Mouse (Mus musculus): Measurements from ENCODE around the gene Trim66. TPM values are rescaled to one million over a fixed set of nuclear protein-coding genes. Genes with fewer than 3 reads are reported as not detected.

The Trim66 gene
- polyA plus RNA-seq, 1 experiment from 2014 or later, result 0.01 TPM

Small RNA genes within 50 kb of the gene (microRNA-seq; reads per million reads assigned to microRNA genes)
- gene Gm47284, result not detected

Other genes starting within 250 kb of the Trim66 start
- gene Stk33, start 69.1 kb downstream of the Trim66 start, polyA plus RNA-seq (2015; fragmentation: Nextera tagmentation; extraction: Ambion mirVana), result 0.28 and 0.51 TPM in 2 replicates
- gene Rpl27a, start 11.0 kb upstream of the Trim66 start, polyA plus RNA-seq (2015; fragmentation: Nextera tagmentation; extraction: Ambion mirVana), result 115 and 131 TPM in 2 replicates
- 66.9 and 71.9 TPM in 2 replicates for gene St5, start 195.5 kb upstream of the Trim66 start, polyA plus RNA-seq (2015; fragmentation: Nextera tagmentation; extraction: Ambion mirVana)
- 37.6 and 40.9 TPM in 2 replicates for gene Akip1, start 195.6 kb upstream of the Trim66 start, polyA plus RNA-seq (2015; fragmentation: Nextera tagmentation; extraction: Ambion mirVana)
- 0.13 TPM in 1 of 2 replicates, not detected in the other for gene BC051019, start 215.7 kb upstream of the Trim66 start, polyA plus RNA-seq (2015; fragmentation: Nextera tagmentation; extraction: Ambion mirVana)
- gene Ascl3, start 223.6 kb upstream of the Trim66 start, polyA plus RNA-seq (2015; fragmentation: Nextera tagmentation; extraction: Ambion mirVana), result 0.33 and 0.61 TPM in 2 replicates
- 80.7 and 86.1 TPM in 2 replicates for gene Tmem9b, start 244.7 kb upstream of the Trim66 start, polyA plus RNA-seq (2015; fragmentation: Nextera tagmentation; extraction: Ambion mirVana)

All from intestine, embryonic 16.5 days (tissue).